ENCODE assay signal across 22 mouse cellular contexts in genomic region chr10:76210806-76211205, GRCm38 (mm10). TPM values are rescaled to one million over a fixed set of nuclear protein-coding genes. Genes with fewer than 3 reads are reported as not detected.
"Had no signal": no experiment of that assay in that cellular context is flagged by ENCODE, and none has a peak within 500 bp of the region (broad histone marks: within the 10 kb centered on the region; RNA-seq: fewer than 3 reads in every experiment).

No protein-coding gene starts in this region.

- H3K4me3 ChIP-seq: lung, embryonic 15.5 days; megakaryocyte, embryonic 14.5 days; midbrain, embryonic 13.5 days; midbrain, embryonic 15.5 days; neural tube, embryonic 12.5 days had no signal

- H3K27ac ChIP-seq: liver, embryonic 14.5 days; lung, embryonic 15.5 days; macrophage; midbrain, embryonic 13.5 days; midbrain, embryonic 15.5 days; neural tube, embryonic 12.5 days had no signal

- H3K9me3 ChIP-seq: lung, embryonic 15.5 days had no signal

- H3K4me2 ChIP-seq: lung, embryonic 15.5 days; midbrain, embryonic 11.5 days; midbrain, embryonic 13.5 days; midbrain, embryonic 15.5 days; neural tube, embryonic 12.5 days had no signal

- ATAC-seq: lung, postnatal 0 days; midbrain, embryonic 13.5 days; midbrain, embryonic 15.5 days had no signal

- H3K4me1 ChIP-seq: lung, embryonic 15.5 days; megakaryocyte, embryonic 14.5 days; midbrain, embryonic 13.5 days; midbrain, embryonic 15.5 days; neural tube, embryonic 12.5 days had no signal

- DNase-seq: lung, adult 2 months; lung, postnatal 14 days; lung, postnatal 36 days; retina, postnatal 1 day; right cerebral cortex, adult 18-20 months; right cerebral cortex, postnatal 25 days; right cerebral cortex, postnatal 4 days; spleen, adult 18-20 months; thymus, adult 2 months; thymus, postnatal 25 days; thymus, postnatal 4 days had no signal

- H3K27me3 ChIP-seq: lung, embryonic 15.5 days; megakaryocyte, embryonic 14.5 days; midbrain, embryonic 13.5 days; midbrain, embryonic 15.5 days; neural tube, embryonic 12.5 days had no signal

- H3K9ac ChIP-seq: liver, embryonic 14.5 days; lung, embryonic 15.5 days; midbrain, embryonic 13.5 days; midbrain, embryonic 15.5 days; neural tube, embryonic 12.5 days had no signal

RNA-seq across cellular contexts. Expression of gene S100b, which starts 42.8 kb away (rescaled TPM):
- total RNA-seq: megakaryocyte progenitor cell, adult 5-6 weeks; monocyte, adult 5-6 weeks had no signal
- polyA plus RNA-seq: macrophage had no signal
